Mouse (Mus musculus) bone marrow, adult 2 months (tissue): ENCODE data around the gene Ube2q2.

Source experiments
- CTCF ChIP-seq: fragments of 200-500 bp; IDR thresholded peaks from 2 replicates; pipeline ENCODE4 v1.5.1; 2011; ENCODE audit warnings: low read length, control low read depth; ENCODE audit not compliant: control insufficient read depth, insufficient read depth
- POLR2A ChIP-seq: fragments of 200-500 bp; IDR thresholded peaks from 2 replicates; pipeline ENCODE4 v1.6.1; 2011; ENCODE audit warnings: low read depth, mild to moderate bottlenecking, control low read depth, low read length, borderline replicate concordance; ENCODE audit not compliant: control insufficient read depth

DNA sequence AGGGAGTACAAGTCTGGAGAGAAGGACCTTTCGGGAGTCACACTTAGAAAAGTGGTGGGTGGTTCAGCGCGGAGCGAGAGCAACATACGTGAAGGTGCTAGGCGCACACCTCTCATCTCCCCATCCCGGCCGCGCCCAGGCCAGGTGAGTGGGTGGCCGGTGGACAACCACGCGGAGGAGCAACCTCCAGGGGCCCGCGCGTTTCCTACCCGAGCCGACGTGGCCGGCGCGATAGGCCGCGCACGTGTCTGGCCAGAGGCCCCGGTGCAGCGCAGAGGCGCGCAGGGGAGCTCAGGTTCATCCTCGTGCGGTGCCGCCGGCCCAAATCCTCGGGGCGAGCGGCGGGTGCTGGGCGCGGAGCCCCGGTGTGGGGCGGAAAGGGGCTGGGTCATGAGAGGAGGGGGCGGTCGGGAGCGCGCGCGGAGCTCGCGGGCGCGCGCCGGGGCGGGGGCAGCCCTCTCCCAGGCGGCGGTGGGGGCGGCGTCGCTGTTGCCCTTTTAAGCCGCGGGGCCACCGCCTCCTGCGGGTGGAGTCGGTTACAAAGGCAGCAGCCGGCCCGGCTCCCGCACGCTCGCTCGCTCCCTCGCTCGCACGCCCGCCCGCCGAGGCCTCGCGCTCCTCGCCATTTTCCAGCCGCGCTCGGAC, at the start of gene Ube2q2:
- no peak for TF ChIP-seq CTCF
- TF ChIP-seq POLR2A, result peak; percentile 40; the same call in 1 of the 2 replicates
